Mouse (Mus musculus): ENCODE results near the gene Svs5. TPM values are rescaled to one million over a fixed set of nuclear protein-coding genes. Genes with fewer than 3 reads are reported as not detected.
"Not testable (repeated sequence)": the region's sequence is repeated elsewhere in the genome, so short reads cannot be mapped to it uniquely, and the experiment has no call there.

Gene Svs5
- not detected for total RNA-seq (2021)
- long read RNA-seq, experiment 1: 0 reads
- long read RNA-seq, experiment 2: 0 reads

DNA sequence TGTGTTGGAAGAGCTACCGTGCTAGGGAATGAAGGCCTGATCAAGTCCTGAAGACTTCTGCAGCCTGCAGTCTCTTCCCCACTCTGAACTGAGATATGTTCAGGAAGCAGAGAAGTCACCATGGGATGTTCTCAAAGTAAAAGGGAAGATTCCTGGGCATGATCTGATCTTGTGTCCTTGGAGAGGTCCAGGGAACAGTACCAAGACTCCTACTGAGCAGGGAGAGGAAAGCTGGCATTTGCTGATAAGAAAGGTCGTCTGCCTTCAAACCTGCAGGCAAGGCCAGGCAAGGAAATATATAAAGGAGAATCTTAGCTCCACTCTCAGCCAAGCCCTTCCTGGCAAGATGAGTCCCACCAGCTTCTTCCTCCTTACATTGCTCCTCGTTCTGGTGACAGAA, at the start of gene Svs5:
Gene Svs5, plus strand, starts transcription at position 301 of the 400 bp plus-strand sequence.
- DNase-seq (ENCODE audit: low spot score): not testable (repeated sequence)

DNA sequence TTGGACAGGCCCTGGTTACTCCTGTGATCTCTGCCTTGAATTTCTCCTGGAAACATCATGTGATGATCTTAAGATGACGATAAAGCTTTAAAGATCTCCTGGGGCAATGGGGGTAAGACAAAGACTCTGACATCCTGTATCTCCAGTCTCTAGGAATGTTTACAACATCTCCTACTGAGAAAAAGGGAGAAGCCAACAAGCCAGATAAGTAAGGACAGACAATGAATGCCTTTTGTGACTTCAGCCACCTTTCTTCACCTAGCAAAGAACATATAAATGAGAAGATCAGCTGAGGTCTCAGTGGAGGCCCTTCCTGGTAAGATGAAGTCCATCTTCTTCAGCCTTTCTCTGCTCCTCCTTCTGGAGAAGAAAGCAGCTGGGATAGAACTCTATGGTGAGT, 43.6 kb upstream of the Svs5 start, which contains the start of gene Svs3a:
Gene Svs3a, plus strand, starts transcription at position 301 of the 400 bp plus-strand sequence.
- DNase-seq (ENCODE audit: low spot score): not testable (repeated sequence)

DNA sequence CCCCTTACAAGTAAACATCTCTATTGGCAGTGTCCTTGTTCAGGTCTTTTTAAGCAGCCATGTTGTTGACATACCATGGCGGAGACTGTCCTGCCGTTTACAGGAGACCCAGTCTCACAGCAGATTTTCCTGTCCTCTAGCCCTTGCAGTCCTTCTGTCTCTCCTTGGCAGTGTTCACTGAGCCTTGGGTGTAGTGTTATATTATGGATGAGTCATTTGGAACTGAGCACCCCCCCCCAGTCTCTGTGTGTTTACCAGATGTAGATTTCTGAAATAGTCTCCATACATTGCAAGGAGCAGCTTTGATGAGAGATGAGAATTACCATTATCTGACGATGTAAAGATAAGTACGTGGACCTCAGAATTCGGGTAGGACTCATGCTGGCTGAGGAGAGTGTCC, 19.9 kb upstream of the Svs5 start:
- no peak for DNase-seq (ENCODE audit: low spot score)

DNA sequence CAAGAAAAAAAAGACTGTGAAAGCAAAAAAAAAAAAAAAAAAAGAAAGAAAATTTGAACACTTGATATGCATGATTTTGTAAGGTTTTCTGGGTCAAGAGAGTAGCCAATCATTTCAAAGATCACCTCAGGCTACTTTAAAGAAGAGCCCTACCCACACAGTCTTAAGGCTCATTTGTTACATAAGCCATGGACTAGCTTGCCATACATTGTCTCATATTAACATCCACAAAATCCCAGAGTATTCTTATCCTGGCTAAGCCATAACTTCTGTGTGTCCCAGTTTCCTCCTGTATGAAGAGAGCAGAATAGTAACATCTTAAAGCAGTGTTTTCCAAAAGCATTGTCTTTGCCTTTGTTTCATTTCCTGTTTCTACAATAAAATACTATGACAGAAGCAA, 17.1 kb upstream of the Svs5 start:
- not testable (repeated sequence) for DNase-seq (ENCODE audit: low spot score)

DNA sequence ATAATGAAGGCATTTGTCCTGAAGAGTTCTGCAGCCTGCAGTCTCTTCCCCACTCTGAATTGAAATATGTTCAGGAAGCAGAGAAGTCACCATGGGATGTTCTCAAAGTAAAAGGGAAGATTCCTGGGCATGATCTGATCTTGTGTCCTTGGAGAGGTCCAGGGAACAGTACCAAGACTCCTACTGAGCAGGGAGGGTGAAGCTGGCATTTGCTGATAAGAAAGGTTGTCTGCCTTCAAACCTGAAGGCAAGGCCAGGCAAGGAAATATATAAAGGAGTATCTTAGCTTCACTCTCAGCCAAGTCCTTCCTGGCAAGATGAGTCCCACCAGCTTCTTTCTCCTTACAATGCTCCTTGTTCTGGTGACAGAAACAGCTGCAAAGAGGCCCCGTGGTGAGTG, 16.1 kb upstream of the Svs5 start, which contains the start of gene Svs6:
Gene Svs6, plus strand, starts transcription at position 301 of the 400 bp plus-strand sequence.
- not testable (repeated sequence) for DNase-seq (ENCODE audit: low spot score)

DNA sequence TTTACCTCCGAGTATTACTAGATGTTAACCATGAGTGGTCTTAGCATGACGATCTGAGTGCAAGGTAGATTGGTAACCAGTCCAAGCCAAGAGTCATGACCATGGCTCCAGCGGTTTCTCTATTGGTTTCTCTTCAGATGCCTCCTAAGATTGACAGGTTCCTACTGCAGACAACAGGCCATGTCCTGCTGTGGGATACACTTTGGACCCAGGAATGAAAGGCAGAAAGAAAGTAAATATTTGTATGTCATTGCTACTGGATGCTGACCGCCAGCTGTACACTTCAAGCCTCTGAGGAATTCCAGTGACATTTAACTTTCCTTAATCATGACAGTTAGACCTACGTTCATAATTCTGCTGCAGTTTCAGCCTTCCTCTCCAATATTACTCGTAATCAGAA, 11.6 kb upstream of the Svs5 start:
- DNase-seq (ENCODE audit: low spot score): no peak

DNA sequence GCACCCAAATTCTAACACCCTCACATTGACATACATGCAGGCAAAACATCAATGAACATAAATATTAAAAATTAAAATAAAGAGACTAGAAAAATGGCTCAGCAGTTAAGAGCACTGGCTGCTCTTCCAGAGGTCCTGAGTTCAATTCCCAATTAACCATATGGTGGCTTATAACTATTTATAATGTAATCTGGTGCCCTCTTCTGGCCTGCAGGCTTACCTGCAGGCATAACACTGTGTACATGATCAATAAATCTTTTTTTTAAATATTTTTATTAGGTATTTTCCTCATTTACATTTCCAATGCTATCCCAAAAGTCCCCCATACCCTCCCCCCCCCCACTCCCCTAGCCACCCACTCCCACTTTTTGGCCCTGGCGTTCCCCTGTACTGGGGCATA, 11.2 kb downstream of the Svs5 start:
- not testable (repeated sequence) for DNase-seq (ENCODE audit: low spot score)

DNA sequence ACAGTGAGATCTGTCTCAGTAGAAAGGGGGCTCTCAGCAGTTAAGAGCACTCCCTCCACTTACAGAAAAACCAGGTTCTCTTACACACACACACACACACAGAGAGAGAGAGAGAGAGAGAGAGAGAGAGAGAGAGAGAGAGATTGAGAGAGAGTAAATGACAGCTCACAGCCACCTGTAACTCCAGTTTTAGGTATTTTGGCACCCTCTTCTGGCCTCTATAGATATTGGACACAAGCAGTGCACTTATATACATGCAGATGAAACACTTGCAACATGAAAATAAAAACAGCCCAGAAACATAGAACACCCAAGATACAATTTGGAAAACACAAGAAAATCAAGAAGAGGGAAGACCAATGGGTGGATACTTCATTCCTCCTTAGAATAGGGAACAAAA, 15.2 kb downstream of the Svs5 start:
- DNase-seq (ENCODE audit: low spot score): not testable (repeated sequence)

DNA sequence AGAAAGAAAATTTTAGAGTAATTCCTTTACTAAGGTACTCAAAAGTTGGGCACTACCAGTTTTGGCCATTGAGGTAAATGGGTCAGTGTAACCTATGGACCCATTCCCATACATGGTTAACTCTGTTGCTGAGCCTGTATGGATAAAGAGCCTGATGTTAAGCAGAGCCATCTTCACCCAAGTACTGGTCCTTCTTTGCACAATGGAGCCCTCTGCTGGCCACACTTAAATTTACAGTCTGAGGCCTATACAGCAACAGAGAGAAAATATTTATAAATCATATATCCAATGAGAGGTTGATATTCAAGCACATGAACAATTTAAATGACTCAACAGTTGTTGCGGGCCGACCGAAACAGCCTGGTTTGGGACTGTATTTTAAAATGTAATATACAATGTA, 16.4 kb downstream of the Svs5 start:
- peak; percentile 9 for DNase-seq (ENCODE audit: low spot score)

DNA sequence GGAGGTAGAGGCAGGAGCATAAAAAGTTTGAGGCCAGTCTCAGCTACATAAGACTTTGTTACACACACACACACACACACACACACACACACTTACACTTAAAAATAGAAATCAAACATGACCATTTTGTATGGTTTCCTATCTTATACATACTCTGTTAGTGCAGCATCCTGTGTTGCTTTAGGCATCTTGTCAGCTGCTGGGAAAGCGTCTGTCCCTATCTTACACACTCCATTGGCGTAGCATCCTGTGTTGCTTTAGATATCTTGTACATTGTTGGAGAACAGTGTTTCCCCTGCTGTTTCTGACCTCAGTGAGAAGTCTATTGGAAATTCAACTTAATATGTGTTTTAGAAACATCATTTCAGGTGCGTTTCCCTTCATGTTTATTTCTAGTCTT, 20.2 kb downstream of the Svs5 start:
- no peak for DNase-seq (ENCODE audit: low spot score)

DNA sequence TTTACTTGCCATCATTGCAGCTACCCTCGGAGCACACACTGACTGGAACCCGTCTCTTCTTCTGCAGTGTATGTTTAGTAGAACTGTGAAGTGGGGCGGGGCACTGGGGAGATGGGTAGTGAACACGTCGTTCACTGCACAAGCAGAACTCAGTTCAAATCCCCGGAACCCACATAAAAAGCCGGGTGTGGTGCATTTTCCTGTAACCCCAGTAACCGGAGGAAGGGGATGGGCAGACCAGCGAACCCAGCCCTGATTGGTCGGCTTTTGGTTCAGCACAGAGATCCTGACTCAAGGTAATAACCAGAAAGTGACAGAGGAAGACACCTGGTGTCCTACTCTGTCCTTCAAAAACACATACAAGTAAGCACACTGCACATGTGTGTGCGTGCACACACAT, 20.8 kb downstream of the Svs5 start:
- no peak for DNase-seq (ENCODE audit: low spot score)

DNA sequence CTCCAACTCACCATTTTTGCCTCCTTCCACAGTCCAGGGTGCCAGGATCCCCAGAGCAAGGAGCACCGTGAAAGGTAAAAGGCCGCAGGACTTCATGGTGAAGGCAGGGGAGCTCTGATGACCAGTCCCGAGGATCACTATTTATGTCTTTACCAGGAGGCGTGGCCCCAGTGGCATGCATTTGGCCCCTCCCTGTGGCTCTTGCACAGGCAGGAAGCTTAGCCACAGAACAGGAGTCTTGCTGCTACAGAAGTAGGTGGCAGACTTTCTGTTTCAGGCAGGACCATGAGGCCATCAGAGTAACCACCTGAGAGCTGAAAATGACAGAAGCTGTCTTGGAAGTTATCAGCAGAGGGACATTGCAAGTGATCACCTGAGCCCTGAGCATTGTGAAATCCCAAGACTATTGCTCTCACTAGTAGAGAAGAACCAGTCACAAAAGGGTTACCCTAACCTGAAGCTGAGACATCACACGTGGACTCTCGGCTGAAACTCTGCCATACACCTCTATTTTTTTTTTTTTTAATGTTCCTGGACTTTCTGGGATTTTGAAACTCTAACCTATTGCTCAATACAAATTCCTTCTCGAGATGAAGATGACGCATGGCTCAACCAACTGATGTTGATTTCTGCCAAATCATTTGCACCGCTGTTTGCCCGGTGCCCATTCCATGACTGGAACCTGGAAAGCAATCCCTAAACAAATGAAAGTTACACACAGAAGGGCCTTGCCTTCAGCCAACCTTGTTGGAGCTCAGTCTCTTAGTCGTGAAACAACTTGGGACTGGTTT, 23.8 kb downstream of the Svs5 start:
- DNase-seq (ENCODE audit: low spot score): no peak

DNA sequence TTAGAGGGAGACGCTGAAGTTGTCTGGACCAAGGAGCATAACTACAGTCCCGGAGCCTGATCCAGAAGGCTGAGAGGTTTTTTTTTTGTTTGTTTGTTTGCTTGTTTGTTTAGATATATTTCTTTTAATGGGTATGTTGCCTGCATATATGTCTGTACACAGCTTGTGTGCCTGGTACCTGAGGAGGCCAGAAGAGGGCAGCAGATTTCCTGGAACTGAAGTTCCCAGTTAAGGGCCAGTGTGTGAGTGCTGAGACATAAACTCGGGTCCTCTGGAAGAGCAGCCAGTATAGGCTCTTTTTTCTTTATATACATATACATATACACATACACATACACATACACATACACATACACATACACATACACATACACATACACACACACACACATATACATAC, 25.8 kb downstream of the Svs5 start:
- no peak for DNase-seq (ENCODE audit: low spot score)

DNA sequence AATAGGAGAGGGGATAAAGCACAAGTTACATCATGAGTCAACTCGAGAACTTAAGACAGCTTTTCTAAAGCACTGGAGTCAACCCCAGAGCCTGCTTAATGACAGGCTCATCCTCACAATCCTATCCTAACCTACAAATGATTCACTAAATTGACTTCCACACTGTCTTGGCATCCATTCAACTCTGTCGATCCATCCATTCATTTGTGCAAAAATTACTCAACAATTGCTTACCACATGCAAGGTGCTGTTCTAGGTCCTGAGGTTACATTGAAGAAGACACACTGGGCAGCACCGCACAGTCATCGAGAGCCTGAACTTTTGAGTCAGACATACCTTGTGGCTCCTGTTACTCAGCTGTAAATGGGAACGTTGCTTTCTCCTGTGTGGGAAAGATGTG, 26.5 kb downstream of the Svs5 start:
- no peak for DNase-seq (ENCODE audit: low spot score)

DNA sequence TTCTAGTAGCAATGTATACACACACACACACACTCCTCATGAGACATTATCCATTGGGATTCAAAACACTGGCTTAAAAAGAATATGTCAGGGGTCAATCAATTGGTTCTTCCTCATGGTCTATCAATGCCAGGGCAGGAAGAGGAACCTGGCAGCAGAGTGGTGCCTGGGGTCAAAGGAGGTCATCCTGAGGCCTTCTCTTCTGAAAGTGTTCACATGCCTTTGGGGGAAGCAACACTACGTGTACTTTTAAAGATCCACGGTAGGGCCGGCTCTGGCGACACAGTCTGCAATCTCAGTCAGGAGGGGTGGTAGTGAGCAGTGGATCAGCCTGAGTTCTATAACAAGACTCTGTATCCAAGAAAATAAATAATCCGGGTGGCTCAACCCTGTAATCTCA, 27.1 kb downstream of the Svs5 start:
- DNase-seq (ENCODE audit: low spot score): no peak

DNA sequence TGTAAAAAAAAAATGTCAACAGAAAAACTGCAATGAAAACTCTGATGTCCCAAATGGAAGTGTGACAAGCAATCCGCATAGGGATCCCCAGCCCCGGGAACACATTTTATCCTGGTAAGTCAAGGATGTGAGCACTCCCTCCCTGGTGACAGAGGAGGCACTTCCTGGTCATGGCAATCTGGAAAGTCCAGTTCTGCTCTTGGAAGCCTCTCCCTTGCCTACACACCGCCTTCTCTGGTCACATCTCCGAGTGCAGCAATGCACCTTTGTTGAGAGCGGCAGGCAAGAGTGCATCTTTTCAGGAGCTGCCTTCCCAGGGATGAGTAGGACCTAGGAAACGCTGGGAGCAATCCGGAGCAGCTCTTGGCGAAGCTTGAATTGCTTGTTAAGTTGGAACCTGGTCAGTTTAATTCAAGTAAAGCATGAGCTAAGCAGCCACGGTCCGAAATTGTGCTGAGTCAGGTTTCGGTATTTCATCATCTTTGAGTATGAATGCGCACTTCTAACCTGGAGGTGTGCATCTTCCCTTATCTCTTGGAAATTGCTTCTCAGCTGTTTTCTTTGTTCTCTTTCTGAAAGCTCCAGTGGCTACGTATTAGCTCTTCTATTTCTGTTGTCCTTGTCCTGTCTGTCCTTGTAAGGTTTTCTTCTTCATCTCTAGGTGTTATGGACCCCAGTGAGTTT, 28.6 kb downstream of the Svs5 start:
- DNase-seq (ENCODE audit: low spot score): no peak

DNA sequence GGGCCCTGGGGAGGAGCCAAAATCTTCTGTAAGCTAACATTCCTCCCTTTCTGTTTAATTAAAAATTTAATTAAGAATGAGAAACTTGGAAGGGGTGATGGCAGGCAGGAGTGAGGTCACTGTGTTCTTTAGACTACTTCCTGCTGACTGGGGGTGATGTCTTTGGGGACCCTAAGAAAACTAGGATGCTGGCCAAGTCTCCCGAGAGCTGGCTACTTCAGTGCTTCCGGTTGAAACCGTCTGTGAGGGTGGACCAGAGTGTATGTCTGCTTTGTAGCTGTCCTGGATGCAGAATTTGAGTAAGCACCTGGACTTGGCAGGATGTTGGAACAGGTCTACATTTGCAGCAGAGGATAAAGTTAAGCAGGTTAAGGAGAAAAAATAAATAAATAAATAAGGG, 34.4 kb downstream of the Svs5 start:
- DNase-seq (ENCODE audit: low spot score): no peak

DNA sequence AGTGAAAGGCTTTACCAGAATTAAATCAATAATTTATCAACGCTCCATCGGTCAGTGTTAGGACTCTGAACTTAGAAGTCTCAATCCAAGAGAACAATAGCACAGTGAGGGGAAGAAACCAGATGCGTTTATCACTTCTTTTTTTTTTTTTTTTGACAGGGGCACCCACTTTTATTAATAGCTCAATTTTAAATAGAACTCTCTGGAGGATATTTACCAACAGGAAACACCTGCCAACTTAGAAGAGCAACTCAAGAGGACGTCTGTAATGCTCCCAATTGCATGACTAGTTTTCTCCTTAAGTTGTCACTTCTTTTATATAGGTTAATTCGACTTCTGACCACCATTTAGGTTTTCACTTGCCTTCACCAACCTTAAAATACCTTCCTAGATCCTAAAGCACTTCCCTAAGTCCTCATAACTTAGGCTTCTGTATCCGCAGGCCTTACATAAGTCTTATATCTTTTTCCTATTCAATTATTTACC, 36.1 kb downstream of the Svs5 start:
- DNase-seq (ENCODE audit: low spot score): no peak

DNA sequence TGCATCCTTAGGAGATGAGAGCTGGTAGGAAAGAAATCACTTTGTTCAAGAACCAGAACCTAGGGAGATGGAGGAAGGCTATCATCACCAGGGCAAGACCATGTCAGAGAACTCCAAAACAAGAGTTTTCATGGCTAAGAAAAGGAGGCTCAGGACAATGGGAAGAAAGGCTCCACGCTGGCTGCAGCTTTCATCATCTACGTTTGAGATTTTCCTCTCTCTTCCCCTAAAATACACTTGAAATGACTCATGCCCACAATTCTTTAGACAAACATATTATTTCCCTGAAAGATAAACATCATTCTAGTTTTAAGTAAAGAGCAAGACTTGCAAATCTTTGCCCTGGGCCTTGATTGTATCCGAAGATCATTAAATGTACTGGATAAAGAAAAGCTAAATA, 38.8 kb downstream of the Svs5 start:
- DNase-seq (ENCODE audit: low spot score): no peak

DNA sequence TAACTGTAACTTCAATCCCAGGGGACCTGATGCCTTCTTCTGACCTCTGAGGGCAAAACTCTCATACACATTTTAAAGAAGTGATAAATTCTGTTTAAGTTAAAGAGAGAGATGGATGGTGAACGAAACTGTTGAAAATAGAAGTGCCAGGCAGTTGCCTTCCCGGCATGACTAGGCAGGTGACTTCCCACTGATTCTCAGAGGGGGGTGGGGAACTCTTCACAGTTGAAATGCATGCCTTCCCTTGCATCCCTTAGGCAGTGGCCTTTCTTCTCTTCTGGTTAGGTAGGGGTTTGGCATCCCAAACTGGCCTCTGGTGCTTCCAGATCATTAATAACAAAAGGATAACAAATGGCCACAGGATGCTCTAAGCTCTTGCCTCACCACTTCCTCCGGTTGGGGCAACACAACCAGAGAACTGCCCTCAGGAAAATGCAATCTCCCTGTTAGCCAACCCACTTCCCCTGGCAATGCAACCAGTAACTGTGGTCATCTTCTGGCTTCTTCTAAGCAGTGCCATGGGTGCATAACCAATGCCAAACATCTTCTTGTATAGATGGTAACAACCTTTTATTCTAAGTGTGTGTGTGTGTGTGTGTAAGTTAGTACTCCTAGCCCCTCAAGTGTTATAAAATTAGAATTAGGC, 40.0 kb downstream of the Svs5 start:
- DNase-seq (ENCODE audit: low spot score): no peak

DNA sequence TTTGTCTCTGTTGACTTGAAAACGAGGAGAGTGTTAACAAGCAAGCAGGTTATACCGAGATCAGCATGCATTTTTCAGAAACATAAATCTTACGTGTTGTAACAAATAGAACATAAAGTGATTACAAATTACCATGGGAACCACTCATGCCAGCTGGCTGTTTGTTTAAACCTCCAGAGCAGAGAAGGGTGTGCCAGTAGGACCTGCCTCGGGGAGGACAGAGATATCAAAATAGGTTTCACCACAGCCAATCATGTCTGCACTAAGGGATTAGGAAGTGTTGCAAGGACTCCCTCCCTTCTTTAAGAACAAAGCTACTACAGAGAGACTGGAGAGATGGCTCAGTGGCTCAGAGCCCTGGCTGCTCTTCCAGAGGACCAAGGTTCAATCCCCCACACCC, 40.6 kb downstream of the Svs5 start:
- DNase-seq (ENCODE audit: low spot score): no peak

All from gastrocnemius, adult 18-20 months (tissue).